Mouse (Mus musculus) kidney, embryonic 16.5 days (tissue): ENCODE measurements around the gene Cds1. TPM values are rescaled to one million over a fixed set of nuclear protein-coding genes. Genes with fewer than 3 reads are reported as not detected.

Experiments
- ATAC-seq: fragments of 200-750 bp; cut with Nextera tagmentation; 2 replicates; pipeline ENCODE4 v1.8.0; 2017; ENCODE audit warnings: moderate TSS enrichment; ENCODE audit not compliant: low FRiP score, low TSS enrichment
- H3K27ac ChIP-seq: fragments of 300-500 bp; sonication (generic); 2 replicates; pipeline ENCODE4 v1.5.1; 2014; ENCODE audit warnings: low read length
- H3K27me3 ChIP-seq: fragments of 300-500 bp; sonication (generic); 2 replicates; pipeline ENCODE4 v1.6.1; 2014; ENCODE audit warnings: low read length, control low read depth, mixed read lengths; ENCODE audit not compliant: insufficient read depth
- H3K36me3 ChIP-seq: fragments of 300-500 bp; sonication (generic); 2 replicates; pipeline ENCODE4 v1.6.1; 2014; ENCODE audit warnings: low read length, control low read depth, mixed read lengths; ENCODE audit not compliant: insufficient read depth
- H3K4me1 ChIP-seq: fragments of 300-500 bp; sonication (generic); 2 replicates; pipeline ENCODE4 v1.6.1; 2014; ENCODE audit warnings: low read length, control low read depth, mixed read lengths; ENCODE audit not compliant: insufficient read depth
- H3K4me2 ChIP-seq: fragments of 300-500 bp; sonication (generic); replicated peaks from 2 replicates; pipeline ENCODE4 v1.6.1; 2014; ENCODE audit warnings: low read depth, low read length
- H3K4me3 ChIP-seq: fragments of 300-500 bp; sonication (generic); 2 replicates; pipeline ENCODE4 v1.5.1; 2014; ENCODE audit warnings: mild to moderate bottlenecking, low read length
- H3K9ac ChIP-seq: fragments of 300-500 bp; sonication (generic); replicated peaks from 2 replicates; pipeline ENCODE4 v1.6.1; 2014; ENCODE audit warnings: low read length
- H3K9me3 ChIP-seq: fragments of 300-500 bp; sonication (generic); 2 replicates; pipeline ENCODE4 v1.6.1; 2016; ENCODE audit warnings: low read length, control low read depth
- WGBS: fragments of 180-500 bp; shearing (Covaris S2); extraction: QIAGEN DNeasy Blood & Tissue Kit; methylation state at CpG from one replicate; pipeline ENCODE4 v1.1.7; 2014; 5-methylcytosine and 5-hydroxymethylcytosine counted together
- polyA plus RNA-seq: library from polyadenylated mRNA; unstranded; fragments of >200 nt; fragmentation: Nextera tagmentation; extraction: Ambion mirVana; gene quantifications from 2 replicates; pipeline ENCODE4 v1.2.1, GENCODE M21; 2015

Gene Cds1
- polyA plus RNA-seq, 1 experiment from 2014 or later = 15.8 TPM

GRCm38 (mm10) chr5:101821491-101822310, 56.8 kb downstream of the Cds1 start:
- Histone ChIP-seq H3K4me1 (peaks cover 40% of the 10 kb centered on the region), H3K9ac (no peak overlapping the region), H3K4me2 (no peak overlapping the region), H3K27ac (peak overlapping the region; percentile 91), H3K9me3 (no peaks in the 10 kb centered on the region), H3K4me3 (no peak overlapping the region), H3K36me3 (no peaks in the 10 kb centered on the region), H3K27me3 (no peaks in the 10 kb centered on the region)
- 53% methylated on average over 17 of the region's 17 CpGs for WGBS
- ATAC-seq = peak; percentile 85

- no peaks in the 10 kb centered on the region for H3K27me3 ChIP-seq
- H3K9me3 ChIP-seq = no peaks in the 10 kb centered on the region
- H3K36me3 ChIP-seq = no peaks in the 10 kb centered on the region
- no peak overlapping the region for H3K4me2 ChIP-seq
- peaks cover 41% of the 10 kb centered on the region for H3K4me1 ChIP-seq
- peak overlapping the region; percentile 91 for H3K27ac ChIP-seq
- WGBS = 41% methylated on average over 6 of the region's 6 CpGs
- no peak overlapping the region for H3K4me3 ChIP-seq
- no peak for ATAC-seq
- no peak overlapping the region for H3K9ac ChIP-seq
Observed at GRCm38 (mm10) chr5:101822311-101822670, 57.4 kb downstream of the Cds1 start.

GRCm38 (mm10) chr5:101825111-101825911, 60.4 kb downstream of the Cds1 start:
- Histone ChIP-seq H3K27ac (0 out of 2 replicates have a peak overlapping the region, but pooled peaks have one; percentile 45), H3K4me2 (no peak overlapping the region), H3K4me1 (peaks cover 29% of the 10 kb centered on the region), H3K9ac (no peak overlapping the region), H3K27me3 (no peaks in the 10 kb centered on the region), H3K36me3 (no peaks in the 10 kb centered on the region), H3K4me3 (no peak overlapping the region), H3K9me3 (no peaks in the 10 kb centered on the region)
- ATAC-seq = no peak
- 46% methylated on average over 13 of the region's 13 CpGs for WGBS

- H3K27ac ChIP-seq = no peak overlapping the region
- H3K27me3 ChIP-seq = no peaks in the 10 kb centered on the region
- no peaks in the 10 kb centered on the region for H3K9me3 ChIP-seq
- H3K4me1 ChIP-seq = peaks cover 18% of the 10 kb centered on the region
- WGBS = 8% methylated on average over 15 of the region's 15 CpGs
- ATAC-seq = peak; percentile 55
- peak overlapping the region; percentile 33 for H3K4me2 ChIP-seq
- no peak overlapping the region for H3K9ac ChIP-seq
- H3K4me3 ChIP-seq = no peak overlapping the region; the same call in 1 of the 2 replicates
- H3K36me3 ChIP-seq = peaks cover 3% of the 10 kb centered on the region; the same call in 1 of the 2 replicates
Observed at GRCm38 (mm10) chr5:101826531-101826970, 61.6 kb downstream of the Cds1 start.

- no peak for ATAC-seq
- no peaks in the 10 kb centered on the region for H3K9me3 ChIP-seq
- no peak overlapping the region for H3K27ac ChIP-seq
- H3K27me3 ChIP-seq = no peaks in the 10 kb centered on the region
- H3K9ac ChIP-seq = no peak overlapping the region
- WGBS = 39% methylated on average over 12 of the region's 12 CpGs
- no peak overlapping the region for H3K4me2 ChIP-seq
- no peak overlapping the region for H3K4me3 ChIP-seq
- H3K36me3 ChIP-seq = peaks cover 8% of the 10 kb centered on the region
- peaks cover 11% of the 10 kb centered on the region for H3K4me1 ChIP-seq
Observed at GRCm38 (mm10) chr5:101827477-101827876, 62.5 kb downstream of the Cds1 start.

GRCm38 (mm10) chr5:101828932-101829331, 64.0 kb downstream of the Cds1 start:
- WGBS = 95% methylated on average over 3 of the region's 3 CpGs
- Histone ChIP-seq H3K4me1 (peaks cover 9% of the 10 kb centered on the region), H3K4me2 (no peak overlapping the region), H3K9me3 (no peaks in the 10 kb centered on the region), H3K27me3 (no peaks in the 10 kb centered on the region), H3K36me3 (peaks cover 14% of the 10 kb centered on the region), H3K27ac (no peak overlapping the region), H3K9ac (no peak overlapping the region), H3K4me3 (no peak overlapping the region)
- no peak for ATAC-seq

- no peak for ATAC-seq
- Histone ChIP-seq H3K9me3 (no peaks in the 10 kb centered on the region), H3K4me3 (no peak overlapping the region), H3K4me2 (no peak overlapping the region), H3K9ac (no peak overlapping the region), H3K27ac (no peak overlapping the region), H3K4me1 (peaks cover 9% of the 10 kb centered on the region), H3K36me3 (peaks cover 22% of the 10 kb centered on the region), H3K27me3 (no peaks in the 10 kb centered on the region)
- WGBS = 78% methylated on average over 8 of the region's 8 CpGs
Observed at GRCm38 (mm10) chr5:101830180-101830579, 65.2 kb downstream of the Cds1 start.

GRCm38 (mm10) chr5:101832042-101832441, 67.1 kb downstream of the Cds1 start:
- Histone ChIP-seq H3K27ac (no peak overlapping the region), H3K4me3 (no peak overlapping the region), H3K4me1 (peaks cover 5% of the 10 kb centered on the region), H3K36me3 (peaks cover 37% of the 10 kb centered on the region), H3K4me2 (no peak overlapping the region), H3K9me3 (no peaks in the 10 kb centered on the region), H3K27me3 (no peaks in the 10 kb centered on the region), H3K9ac (no peak overlapping the region)
- ATAC-seq = no peak
- 90% methylated on average over 6 of the region's 6 CpGs for WGBS

GRCm38 (mm10) chr5:101832991-101833390, 68.1 kb downstream of the Cds1 start:
- Histone ChIP-seq H3K4me1 (no peaks in the 10 kb centered on the region), H3K27me3 (no peaks in the 10 kb centered on the region), H3K36me3 (peaks cover 45% of the 10 kb centered on the region), H3K9ac (no peak overlapping the region), H3K27ac (no peak overlapping the region), H3K4me3 (no peak overlapping the region), H3K4me2 (no peak overlapping the region), H3K9me3 (no peaks in the 10 kb centered on the region)
- WGBS = 95% methylated on average over 5 of the region's 5 CpGs
- ATAC-seq = no peak

- H3K9ac ChIP-seq = no peak overlapping the region
- H3K4me1 ChIP-seq = no peaks in the 10 kb centered on the region
- no peak overlapping the region for H3K27ac ChIP-seq
- no peak for ATAC-seq
- 75% methylated on average over 8 of the region's 8 CpGs for WGBS
- no peak overlapping the region for H3K4me3 ChIP-seq
- H3K4me2 ChIP-seq = no peak overlapping the region
- no peaks in the 10 kb centered on the region for H3K27me3 ChIP-seq
- H3K9me3 ChIP-seq = no peaks in the 10 kb centered on the region
- H3K36me3 ChIP-seq = peaks cover 53% of the 10 kb centered on the region
Observed at GRCm38 (mm10) chr5:101833875-101834274, 68.9 kb downstream of the Cds1 start.
